Mouse (Mus musculus): ENCODE measurements around the gene Lactb.

GRCm38 (mm10) chr9:66914540-66914939 lies 60.7 kb downstream of the Lactb start:
- TF ChIP-seq POLR2AphosphoS5 (IDR thresholded peaks at IDR 0.05; ENCODE audit: insufficient replicate concordance, low read depth, low read length) (no peak), CTCF (IDR thresholded peaks at IDR 0.05; ENCODE audit: low read depth, low read length) (no peak), TAL1 (conservative IDR thresholded peaks at IDR 0.05; ENCODE audit: low read depth, low read length) (no peak), GATA1 (IDR thresholded peaks at IDR 0.05; ENCODE audit: borderline replicate concordance, low read length) (no peak), GATA2 (IDR thresholded peaks at IDR 0.05; ENCODE audit: borderline replicate concordance, low read depth, low read length) (no peak)

All from G1E (cell line).